Mouse (Mus musculus): ENCODE measurements around the gene Tanc2. TPM values are rescaled to one million over a fixed set of nuclear protein-coding genes. Genes with fewer than 3 reads are reported as not detected.

Tanc2 gene
- polyA plus RNA-seq, 1 experiment from 2014 or later: 17.7 TPM

DNA sequence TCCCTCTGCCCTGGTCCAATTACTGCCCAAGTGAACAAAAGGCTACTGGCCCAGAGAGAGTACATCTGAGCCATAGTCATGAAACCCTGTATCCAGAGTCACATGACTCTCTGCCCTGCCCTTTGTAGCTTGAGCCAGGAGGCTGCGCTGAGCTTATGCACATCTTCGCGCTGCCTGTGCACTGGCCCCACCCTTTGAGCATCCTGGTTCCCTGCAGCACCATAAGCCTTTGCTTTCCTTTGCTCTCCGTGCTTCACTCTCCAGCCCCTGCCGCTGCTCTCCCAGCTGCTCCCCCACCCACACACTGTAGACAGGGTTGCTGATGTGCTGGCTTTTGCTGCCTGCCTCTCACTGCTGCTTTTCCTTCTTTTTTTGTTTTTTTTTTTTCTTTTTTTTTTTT lies 323.8 kb downstream of the Tanc2 start:
- Histone ChIP-seq H3K4me3 (replicated peaks) (no peak overlapping the region), H3K9ac (no peak overlapping the region), H3K27ac (no peak overlapping the region), H3K27me3 (no peaks in the 10 kb centered on the region), H3K36me3 (replicated peaks) (peaks cover 6% of the 10 kb centered on the region; the same call in 1 of the 2 replicates), H3K4me1 (no peaks in the 10 kb centered on the region), H3K4me2 (no peak overlapping the region), H3K9me3 (no peaks in the 10 kb centered on the region)
- 46% methylated on average over 5 of the region's 5 CpGs for WGBS
- ATAC-seq (ENCODE audit: low FRiP score): no peak

DNA sequence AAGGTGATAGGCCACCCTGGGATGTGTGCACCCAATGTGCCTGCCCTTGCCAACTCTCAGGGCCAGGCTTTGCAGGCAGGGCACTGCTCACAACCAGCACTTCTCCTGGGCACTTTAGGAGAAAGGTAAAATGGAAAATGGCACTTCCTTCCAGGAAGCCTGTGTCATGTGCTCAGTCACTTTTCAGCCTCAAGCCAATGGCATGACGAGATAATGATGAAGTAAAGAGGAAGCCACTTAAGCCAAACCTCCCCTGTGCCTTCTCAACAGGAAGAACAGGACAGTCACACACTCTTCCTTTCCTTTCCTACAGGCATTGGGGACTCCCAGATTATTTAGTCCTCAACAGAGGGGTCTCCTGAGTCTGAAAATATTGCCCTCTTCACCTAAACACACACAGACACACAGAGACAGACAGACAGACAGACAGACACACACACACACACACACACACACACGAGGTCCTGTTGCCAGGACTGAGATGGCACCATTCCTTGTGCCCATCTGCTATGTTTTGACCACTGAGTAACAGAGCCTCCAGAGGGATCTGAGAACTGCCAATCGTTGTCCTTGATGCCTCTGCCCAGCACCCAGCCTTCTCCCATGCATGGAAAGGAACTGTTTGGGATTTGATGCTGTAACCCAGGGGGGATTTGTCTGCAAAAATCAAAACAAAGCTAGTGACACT lies 330.5 kb downstream of the Tanc2 start:
- Histone ChIP-seq H3K36me3 (replicated peaks) (peaks cover 42% of the 10 kb centered on the region), H3K4me1 (no peaks in the 10 kb centered on the region), H3K27ac (no peak overlapping the region), H3K4me3 (replicated peaks) (no peak overlapping the region), H3K9me3 (no peaks in the 10 kb centered on the region), H3K4me2 (no peak overlapping the region), H3K27me3 (no peaks in the 10 kb centered on the region), H3K9ac (no peak overlapping the region)
- no peak for ATAC-seq (ENCODE audit: low FRiP score)
- WGBS: 87% methylated on average over 3 of the region's 3 CpGs

DNA sequence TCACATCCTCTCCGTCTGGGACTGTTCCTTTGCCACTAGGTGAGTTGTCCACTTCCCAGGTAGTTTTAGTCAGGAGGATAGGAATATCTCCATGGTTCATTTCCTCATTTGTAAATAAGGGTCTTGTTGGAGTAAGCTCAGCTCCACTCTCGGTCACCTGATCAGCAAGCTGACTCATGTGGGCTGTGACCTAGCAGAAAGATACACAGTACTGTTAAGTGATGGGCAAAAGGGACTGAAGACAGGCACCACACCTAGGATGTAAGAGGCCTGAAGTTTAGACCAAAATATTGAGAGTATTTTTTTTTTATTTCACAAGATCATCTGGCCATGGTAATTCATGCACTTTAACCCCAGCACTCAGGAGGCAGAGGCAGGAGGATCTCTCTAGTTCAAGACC lies 331.1 kb downstream of the Tanc2 start:
- Histone ChIP-seq H3K4me1 (no peaks in the 10 kb centered on the region), H3K4me2 (no peak overlapping the region), H3K36me3 (replicated peaks) (peaks cover 42% of the 10 kb centered on the region), H3K4me3 (replicated peaks) (no peak overlapping the region), H3K27me3 (no peaks in the 10 kb centered on the region), H3K9me3 (no peaks in the 10 kb centered on the region), H3K9ac (no peak overlapping the region), H3K27ac (no peak overlapping the region)
- 90% methylated on average over 2 of the region's 2 CpGs for WGBS
- no peak for ATAC-seq (ENCODE audit: low FRiP score)

DNA sequence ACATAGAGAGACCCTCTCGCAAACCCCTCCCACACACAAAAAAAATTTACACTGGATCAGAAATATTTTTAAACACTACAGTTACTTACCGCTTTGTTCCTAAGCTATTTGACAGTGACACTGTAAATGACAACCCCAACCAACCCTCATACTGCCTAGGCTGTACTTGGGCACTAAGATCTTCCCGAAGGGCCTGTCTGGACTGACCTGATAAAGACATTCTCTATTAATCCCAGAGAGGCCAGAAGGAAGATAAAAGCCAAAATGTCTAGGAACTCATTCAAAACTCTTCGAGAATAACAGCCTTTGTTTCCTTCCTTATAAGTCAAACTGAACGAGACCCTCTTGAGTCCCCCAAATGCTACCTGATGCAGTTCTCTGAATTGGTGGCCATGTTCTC lies 331.5 kb downstream of the Tanc2 start:
- 92% methylated on average over 5 of the region's 5 CpGs for WGBS
- Histone ChIP-seq H3K9ac (no peak overlapping the region), H3K9me3 (no peaks in the 10 kb centered on the region), H3K4me2 (no peak overlapping the region), H3K27me3 (no peaks in the 10 kb centered on the region), H3K36me3 (replicated peaks) (peaks cover 42% of the 10 kb centered on the region), H3K4me3 (replicated peaks) (no peak overlapping the region), H3K4me1 (no peaks in the 10 kb centered on the region), H3K27ac (no peak overlapping the region)
- no peak for ATAC-seq (ENCODE audit: low FRiP score)

DNA sequence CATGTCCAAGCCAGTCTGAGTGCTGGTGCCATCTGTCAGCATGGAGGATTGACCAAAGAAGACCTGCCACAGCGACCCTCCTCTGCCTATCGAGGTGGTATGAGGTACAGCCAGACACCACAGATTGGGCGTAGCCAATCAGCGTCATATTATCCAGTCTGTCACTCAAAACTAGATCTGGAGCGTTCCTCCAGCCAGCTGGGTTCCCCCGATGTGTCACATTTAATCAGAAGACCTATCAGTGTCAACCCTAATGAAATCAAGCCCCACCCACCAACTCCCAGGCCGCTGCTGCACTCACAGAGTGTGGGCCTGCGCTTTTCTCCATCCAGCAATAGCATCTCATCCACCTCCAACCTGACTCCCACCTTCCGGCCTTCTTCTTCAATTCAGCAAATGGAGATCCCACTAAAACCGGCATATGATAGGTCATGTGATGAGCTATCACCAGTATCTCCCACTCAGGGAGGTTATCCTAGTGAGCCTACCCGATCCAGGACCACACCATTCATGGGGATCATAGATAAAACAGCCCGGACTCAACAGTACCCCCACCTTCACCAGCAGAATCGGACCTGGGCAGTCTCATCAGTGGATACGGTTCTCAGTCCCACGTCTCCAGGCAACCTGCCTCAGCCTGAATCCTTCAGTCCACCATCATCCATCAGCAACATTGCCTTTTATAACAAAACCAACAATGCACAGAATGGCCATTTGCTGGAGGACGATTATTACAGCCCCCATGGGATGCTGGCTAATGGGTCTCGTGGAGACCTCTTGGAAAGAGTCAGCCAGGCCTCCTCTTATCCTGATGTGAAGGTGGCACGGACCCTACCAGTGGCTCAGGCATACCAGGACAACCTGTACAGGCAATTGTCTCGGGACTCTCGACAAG lies 333.2 kb downstream of the Tanc2 start:
- Histone ChIP-seq H3K9ac (no peak overlapping the region), H3K4me2 (no peak overlapping the region), H3K27ac (no peak overlapping the region), H3K4me1 (peaks cover 5% of the 10 kb centered on the region), H3K36me3 (replicated peaks) (peaks cover 35% of the 10 kb centered on the region), H3K4me3 (replicated peaks) (no peak overlapping the region), H3K27me3 (no peaks in the 10 kb centered on the region), H3K9me3 (no peaks in the 10 kb centered on the region)
- ATAC-seq (ENCODE audit: low FRiP score): no peak
- 94% methylated on average over 20 of the region's 20 CpGs for WGBS

DNA sequence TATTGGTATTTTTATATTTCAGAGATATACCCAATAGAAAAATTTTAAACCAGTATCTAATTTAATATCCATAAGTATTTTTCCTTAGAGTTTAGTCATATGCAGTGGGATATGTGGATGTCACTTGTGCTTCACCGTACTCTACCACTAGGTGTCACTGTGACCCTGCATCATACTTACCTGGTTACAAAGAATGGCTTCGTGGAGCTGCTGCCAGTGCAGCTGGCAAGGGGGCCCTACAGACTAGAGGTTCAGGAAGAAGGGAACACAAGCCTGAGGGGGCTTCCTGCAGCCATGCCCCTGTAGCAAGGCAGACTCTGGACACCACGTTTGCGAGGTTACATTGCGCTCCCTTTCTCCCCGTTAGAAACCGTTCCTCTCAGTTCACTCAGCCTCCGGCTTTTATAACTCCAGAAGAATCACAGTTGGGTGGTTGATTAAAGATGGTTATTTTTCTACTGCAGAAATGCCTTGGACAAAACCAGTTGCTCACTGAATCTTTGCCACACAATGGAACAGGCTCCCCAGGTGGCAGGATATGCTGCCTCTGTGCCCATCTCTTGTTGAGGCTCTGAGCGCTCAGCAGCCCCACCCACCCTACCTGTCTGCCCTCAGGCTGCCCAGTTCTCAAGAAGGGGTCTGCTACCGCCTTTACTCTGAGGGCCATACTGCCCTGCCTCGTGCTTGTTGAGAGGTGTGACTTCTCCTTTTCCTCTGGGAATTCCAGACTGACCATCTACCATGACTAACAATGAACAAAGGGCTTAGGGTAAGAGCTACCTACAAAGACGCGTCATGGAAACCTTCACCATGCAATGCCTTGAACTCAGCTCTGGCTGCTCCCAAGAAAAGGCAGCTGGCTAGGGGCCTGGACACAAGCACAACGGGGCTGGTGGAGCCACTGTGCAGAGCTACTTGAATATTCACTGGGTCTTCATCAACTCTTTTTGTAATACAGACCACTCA lies 337.6 kb downstream of the Tanc2 start:
- H3K4me1 ChIP-seq: peaks cover 5% of the 10 kb centered on the region
- no peaks in the 10 kb centered on the region for H3K27me3 ChIP-seq
- H3K36me3 ChIP-seq (replicated peaks): peaks cover 14% of the 10 kb centered on the region; the same call in 1 of the 2 replicates
- no peak overlapping the region for H3K4me3 ChIP-seq (replicated peaks)
- peak; percentile 83 for ATAC-seq (ENCODE audit: low FRiP score)
- H3K27ac ChIP-seq: no peak overlapping the region
- no peak overlapping the region for H3K9ac ChIP-seq
- WGBS: 56% methylated on average over 14 of the region's 14 CpGs
- H3K9me3 ChIP-seq: no peaks in the 10 kb centered on the region
- H3K4me2 ChIP-seq: no peak overlapping the region

DNA sequence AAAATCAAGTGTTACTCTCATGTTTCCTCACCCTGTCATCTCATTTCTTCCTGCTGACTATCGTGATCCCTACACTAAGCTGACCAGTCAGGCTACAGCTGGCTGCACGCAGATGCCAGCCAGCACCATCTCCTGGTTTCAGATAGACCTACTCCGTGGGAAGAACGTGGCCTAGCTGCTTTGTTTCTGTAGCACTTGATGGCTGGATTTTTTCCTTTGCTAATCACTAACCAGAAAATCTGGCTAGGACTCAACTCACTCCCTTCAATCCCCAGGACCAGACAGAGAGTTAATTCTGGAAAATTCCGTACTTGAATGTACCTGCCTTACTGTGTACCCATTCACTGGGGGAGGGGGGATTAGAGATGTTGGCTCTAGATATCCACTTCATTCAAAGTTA lies 338.4 kb downstream of the Tanc2 start:
- ATAC-seq (ENCODE audit: low FRiP score): no peak
- 0 out of 2 replicates have a peak, but pooled peaks cover 7% of the 10 kb centered on the region for H3K36me3 ChIP-seq (replicated peaks)
- no peaks in the 10 kb centered on the region for H3K27me3 ChIP-seq
- H3K4me3 ChIP-seq (replicated peaks): no peak overlapping the region
- no peak overlapping the region for H3K4me2 ChIP-seq
- peaks cover 5% of the 10 kb centered on the region for H3K4me1 ChIP-seq
- H3K9ac ChIP-seq: no peak overlapping the region
- H3K27ac ChIP-seq: no peak overlapping the region
- H3K9me3 ChIP-seq: no peaks in the 10 kb centered on the region
- WGBS: 70% methylated on average over 5 of the region's 5 CpGs

DNA sequence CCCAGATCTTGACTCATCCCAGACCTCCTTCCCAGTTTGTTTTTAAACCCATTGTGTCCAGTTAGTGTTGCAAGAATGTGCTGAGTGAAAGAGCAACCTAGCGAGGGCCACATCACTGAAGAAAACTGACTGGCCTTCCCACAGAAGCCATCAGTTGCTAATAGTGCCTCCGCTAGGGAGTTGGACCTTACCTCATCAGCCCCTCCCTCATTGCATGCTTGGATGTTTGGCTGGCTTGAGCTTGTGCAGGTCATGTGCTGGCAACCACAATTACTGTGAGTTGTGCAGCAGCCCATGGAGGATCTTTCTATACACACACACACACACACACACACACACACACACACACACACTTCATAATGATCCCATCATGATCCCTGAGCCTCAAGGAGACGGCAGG lies 341.6 kb downstream of the Tanc2 start:
- WGBS: 80% methylated on average over 3 of the region's 3 CpGs
- ATAC-seq (ENCODE audit: low FRiP score): no peak

DNA sequence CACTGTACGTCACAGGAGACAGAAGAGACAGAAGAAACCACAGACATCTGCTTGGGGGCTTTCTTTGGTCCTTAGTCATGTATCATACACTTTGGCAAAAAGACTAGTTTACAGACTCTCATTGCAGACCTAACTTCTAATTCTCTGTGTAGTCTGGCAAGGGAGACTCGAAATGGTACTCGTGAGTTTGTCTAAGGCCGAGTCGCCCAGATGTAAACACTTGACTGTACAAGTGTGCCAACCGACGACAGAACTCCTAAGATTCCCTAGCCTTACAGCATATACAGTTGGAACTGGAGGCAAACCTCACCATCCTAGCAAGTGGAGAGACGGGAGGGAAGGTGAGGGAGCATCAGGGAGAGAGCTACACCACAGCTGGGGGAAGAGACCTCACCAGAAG lies 344.0 kb downstream of the Tanc2 start:
- H3K4me1 ChIP-seq: peaks cover 17% of the 10 kb centered on the region
- no peak overlapping the region for H3K27ac ChIP-seq
- no peak overlapping the region for H3K9ac ChIP-seq
- no peaks in the 10 kb centered on the region for H3K9me3 ChIP-seq
- H3K4me3 ChIP-seq (replicated peaks): no peak overlapping the region
- 0 out of 2 replicates have a peak, but pooled peaks cover 11% of the 10 kb centered on the region for H3K36me3 ChIP-seq (replicated peaks)
- 91% methylated on average over 8 of the region's 8 CpGs for WGBS
- H3K27me3 ChIP-seq: no peaks in the 10 kb centered on the region
- no peak for ATAC-seq (ENCODE audit: low FRiP score)
- H3K4me2 ChIP-seq: no peak overlapping the region

More for the DNA sequence above, 341.6 kb downstream of the Tanc2 start:
- H3K4me1 ChIP-seq: peaks cover 20% of the 10 kb centered on the region
- H3K27ac ChIP-seq: no peak overlapping the region
- H3K9me3 ChIP-seq: no peaks in the 10 kb centered on the region
- H3K36me3 ChIP-seq (replicated peaks): 0 out of 2 replicates have a peak, but pooled peaks cover 11% of the 10 kb centered on the region
- H3K9ac ChIP-seq: no peak overlapping the region
- H3K27me3 ChIP-seq: no peaks in the 10 kb centered on the region
- no peak overlapping the region for H3K4me2 ChIP-seq
- H3K4me3 ChIP-seq (replicated peaks): no peak overlapping the region

DNA sequence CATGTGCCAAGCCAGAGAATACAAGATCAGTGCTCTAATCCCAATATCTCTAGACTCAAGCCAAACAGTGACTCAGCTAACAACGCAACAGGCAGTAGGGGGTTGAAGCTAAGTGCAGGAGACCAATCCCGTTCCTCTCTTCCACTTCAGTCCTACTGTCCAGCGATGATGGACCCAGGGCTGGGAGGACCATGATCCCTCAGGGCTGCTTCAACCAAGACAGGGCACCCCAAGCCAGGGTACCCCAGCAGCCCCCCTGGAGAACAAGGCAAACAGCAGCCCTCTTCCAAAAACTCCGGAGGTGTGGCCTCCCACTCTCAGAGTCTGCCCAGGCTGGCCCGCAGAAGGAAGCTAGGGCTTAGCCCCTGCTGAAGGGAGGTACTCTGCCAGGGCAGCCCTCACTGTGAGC lies 344.5 kb downstream of the Tanc2 start:
- no peaks in the 10 kb centered on the region for H3K27me3 ChIP-seq
- 0 out of 2 replicates have a peak overlapping the region, but pooled peaks have one; percentile 5 for H3K27ac ChIP-seq

DNA sequence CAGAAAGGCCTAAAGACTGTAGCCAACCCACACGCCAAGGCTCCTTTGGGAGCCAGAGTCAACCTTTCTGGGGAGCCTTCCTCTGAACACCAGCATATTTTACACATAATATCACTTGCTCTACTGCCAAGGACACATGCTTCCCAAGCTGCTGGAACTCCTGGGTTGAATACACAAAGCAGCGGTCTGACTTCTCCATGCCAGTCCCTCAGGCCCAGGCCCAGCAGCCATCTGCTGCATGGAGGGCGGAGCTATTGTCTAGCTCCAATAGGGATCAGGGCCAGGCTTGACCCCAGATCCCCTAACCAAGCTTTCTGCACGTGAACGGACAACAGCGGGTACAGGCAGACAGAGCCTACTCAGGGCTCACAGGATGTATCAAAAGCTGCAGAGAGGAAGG lies 345.0 kb downstream of the Tanc2 start:
- H3K36me3 ChIP-seq (replicated peaks): 0 out of 2 replicates have a peak, but pooled peaks cover 11% of the 10 kb centered on the region
- H3K9me3 ChIP-seq: no peaks in the 10 kb centered on the region
- 0 out of 2 replicates have a peak, but pooled peaks have one; percentile 49 for ATAC-seq (ENCODE audit: low FRiP score)
- H3K27ac ChIP-seq: 0 out of 2 replicates have a peak overlapping the region, but pooled peaks have one; percentile 5
- 44% methylated on average over 6 of the region's 6 CpGs for WGBS
- no peak overlapping the region for H3K9ac ChIP-seq
- no peaks in the 10 kb centered on the region for H3K27me3 ChIP-seq
- H3K4me3 ChIP-seq (replicated peaks): no peak overlapping the region
- peaks cover 18% of the 10 kb centered on the region for H3K4me1 ChIP-seq
- H3K4me2 ChIP-seq: no peak overlapping the region

More for the DNA sequence above, 344.5 kb downstream of the Tanc2 start:
- Histone ChIP-seq H3K4me2 (no peak overlapping the region), H3K4me3 (replicated peaks) (no peak overlapping the region), H3K9me3 (no peaks in the 10 kb centered on the region), H3K36me3 (replicated peaks) (0 out of 2 replicates have a peak, but pooled peaks cover 11% of the 10 kb centered on the region), H3K9ac (no peak overlapping the region), H3K4me1 (peaks cover 18% of the 10 kb centered on the region)
- ATAC-seq (ENCODE audit: low FRiP score): 0 out of 2 replicates have a peak, but pooled peaks have one; percentile 27
- WGBS: 77% methylated on average over 5 of the region's 5 CpGs
